Mouse (Mus musculus) hindbrain, embryonic 16.5 days (tissue): ENCODE data around the gene Zdhhc25. TPM values are rescaled to one million over a fixed set of nuclear protein-coding genes. Genes with fewer than 3 reads are reported as not detected.

ENCODE experiments used
- ATAC-seq: fragments of 200-750 bp; cut with Nextera tagmentation; 2 replicates; pipeline ENCODE4 v1.8.0; 2017; ENCODE audit warnings: moderate TSS enrichment, moderate library complexity
- H3K27ac ChIP-seq: fragments of 300-500 bp; sonication (generic); 2 replicates; pipeline ENCODE4 v1.5.1; 2014; ENCODE audit warnings: low read depth, mild to moderate bottlenecking, control low read depth, low read length, moderate library complexity
- H3K27me3 ChIP-seq: fragments of 300-500 bp; sonication (generic); replicated peaks from 2 replicates; pipeline ENCODE4 v1.6.1; 2014; ENCODE audit warnings: low read length; ENCODE audit not compliant: control insufficient read depth, insufficient read depth
- H3K36me3 ChIP-seq: fragments of 300-500 bp; sonication (generic); 2 replicates; pipeline ENCODE4 v1.6.1; 2014; ENCODE audit warnings: mild to moderate bottlenecking, low read length, moderate library complexity, mixed read lengths; ENCODE audit not compliant: control insufficient read depth, insufficient read depth
- H3K4me1 ChIP-seq: fragments of 300-500 bp; sonication (generic); 2 replicates; pipeline ENCODE4 v1.6.1; 2014; ENCODE audit warnings: low read depth, low read length; ENCODE audit not compliant: control insufficient read depth, insufficient read depth
- H3K4me2 ChIP-seq: fragments of 300-500 bp; sonication (generic); 2 replicates; pipeline ENCODE4 v1.6.1; 2014; ENCODE audit warnings: mild to moderate bottlenecking, low read length, control low read depth, moderate library complexity
- H3K4me3 ChIP-seq: fragments of 300-500 bp; sonication (generic); 2 replicates; pipeline ENCODE4 v1.5.1; 2014; ENCODE audit warnings: mild to moderate bottlenecking, low read length, control low read depth, moderate library complexity
- H3K9ac ChIP-seq: fragments of 300-500 bp; sonication (generic); 2 replicates; pipeline ENCODE4 v1.6.1; 2014; ENCODE audit warnings: low read depth, mild to moderate bottlenecking, control low read depth, low read length, moderate library complexity
- H3K9me3 ChIP-seq: fragments of 300-500 bp; sonication (generic); 2 replicates; pipeline ENCODE4 v1.6.1; 2014; ENCODE audit warnings: mild to moderate bottlenecking, low read length, moderate library complexity; ENCODE audit not compliant: control insufficient read depth
- WGBS: fragments of 180-500 bp; shearing (Covaris S2); extraction: QIAGEN DNeasy Blood & Tissue Kit; methylation state at CpG from one replicate; pipeline ENCODE4 v1.1.7; 2014; 5-methylcytosine and 5-hydroxymethylcytosine counted together
- polyA plus RNA-seq: library from polyadenylated mRNA; unstranded; fragments of >200 nt; fragmentation: Nextera tagmentation; extraction: Ambion mirVana; gene quantifications from 2 replicates; pipeline ENCODE4 v1.2.1, GENCODE M21; 2015

Zdhhc25 gene
- polyA plus RNA-seq, 1 experiment from 2014 or later: not detected

GRCm38 (mm10) chr15:88602496-88602895, 2.4 kb downstream of the Zdhhc25 start:
- no peaks in the 10 kb centered on the region for H3K9me3 ChIP-seq
- H3K27me3 ChIP-seq: no peaks in the 10 kb centered on the region
- no peak for ATAC-seq

DNA sequence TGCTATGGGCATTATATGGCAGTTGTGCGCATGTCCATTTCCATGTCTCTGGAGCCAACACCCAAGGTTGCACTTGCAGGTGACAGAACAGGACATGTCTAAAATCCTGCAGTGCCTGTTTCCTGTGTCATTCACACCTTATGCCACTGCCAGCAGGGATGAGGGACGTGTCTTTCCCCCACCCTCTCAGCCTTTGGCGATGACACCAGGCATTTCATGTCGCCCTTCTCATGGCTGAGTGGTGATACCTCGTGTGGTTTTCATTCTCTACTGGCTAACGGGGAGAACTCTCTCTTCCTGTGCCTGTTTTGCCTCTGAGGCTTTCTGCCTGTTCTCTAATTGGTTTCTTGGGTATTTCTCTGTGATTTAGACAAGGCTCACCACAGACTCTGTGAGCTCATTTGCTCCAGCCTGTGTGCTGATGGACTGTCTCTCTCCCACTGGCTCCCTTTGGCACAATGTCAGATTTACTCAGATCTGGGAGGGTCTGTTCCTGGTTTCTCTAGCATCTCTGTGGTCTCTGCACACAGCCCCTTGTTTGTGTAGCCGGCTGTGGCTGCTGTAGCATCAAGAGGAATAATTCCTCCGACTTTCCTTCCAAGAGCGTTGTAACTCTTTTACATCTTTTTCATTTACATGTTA, 3.1 kb downstream of the Zdhhc25 start:
- H3K4me1 ChIP-seq: no peaks in the 10 kb centered on the region
- H3K27me3 ChIP-seq: no peaks in the 10 kb centered on the region
- WGBS: 68% methylated on average over 9 of the region's 9 CpGs
- no peak for ATAC-seq
- H3K36me3 ChIP-seq: no peaks in the 10 kb centered on the region
- H3K4me2 ChIP-seq: no peak overlapping the region
- H3K9ac ChIP-seq: no peak overlapping the region
- no peaks in the 10 kb centered on the region for H3K9me3 ChIP-seq
- no peak overlapping the region for H3K4me3 ChIP-seq
- H3K27ac ChIP-seq: no peak overlapping the region

More at GRCm38 (mm10) chr15:88602496-88602895, 2.4 kb downstream of the Zdhhc25 start:
- 95% methylated on average over 3 of the region's 3 CpGs for WGBS
- Histone ChIP-seq H3K9ac (no peak overlapping the region), H3K4me2 (no peak overlapping the region), H3K27ac (no peak overlapping the region), H3K4me3 (no peak overlapping the region), H3K4me1 (no peaks in the 10 kb centered on the region), H3K36me3 (no peaks in the 10 kb centered on the region)

GRCm38 (mm10) chr15:88603733-88604119, 3.6 kb downstream of the Zdhhc25 start:
- no peaks in the 10 kb centered on the region for H3K9me3 ChIP-seq
- H3K4me1 ChIP-seq: no peaks in the 10 kb centered on the region
- no peak overlapping the region for H3K4me3 ChIP-seq
- WGBS: 88% methylated on average over 1 of the region's 1 CpGs
- H3K27ac ChIP-seq: no peak overlapping the region
- no peaks in the 10 kb centered on the region for H3K27me3 ChIP-seq
- H3K4me2 ChIP-seq: no peak overlapping the region
- ATAC-seq: no peak
- no peaks in the 10 kb centered on the region for H3K36me3 ChIP-seq
- H3K9ac ChIP-seq: no peak overlapping the region

DNA sequence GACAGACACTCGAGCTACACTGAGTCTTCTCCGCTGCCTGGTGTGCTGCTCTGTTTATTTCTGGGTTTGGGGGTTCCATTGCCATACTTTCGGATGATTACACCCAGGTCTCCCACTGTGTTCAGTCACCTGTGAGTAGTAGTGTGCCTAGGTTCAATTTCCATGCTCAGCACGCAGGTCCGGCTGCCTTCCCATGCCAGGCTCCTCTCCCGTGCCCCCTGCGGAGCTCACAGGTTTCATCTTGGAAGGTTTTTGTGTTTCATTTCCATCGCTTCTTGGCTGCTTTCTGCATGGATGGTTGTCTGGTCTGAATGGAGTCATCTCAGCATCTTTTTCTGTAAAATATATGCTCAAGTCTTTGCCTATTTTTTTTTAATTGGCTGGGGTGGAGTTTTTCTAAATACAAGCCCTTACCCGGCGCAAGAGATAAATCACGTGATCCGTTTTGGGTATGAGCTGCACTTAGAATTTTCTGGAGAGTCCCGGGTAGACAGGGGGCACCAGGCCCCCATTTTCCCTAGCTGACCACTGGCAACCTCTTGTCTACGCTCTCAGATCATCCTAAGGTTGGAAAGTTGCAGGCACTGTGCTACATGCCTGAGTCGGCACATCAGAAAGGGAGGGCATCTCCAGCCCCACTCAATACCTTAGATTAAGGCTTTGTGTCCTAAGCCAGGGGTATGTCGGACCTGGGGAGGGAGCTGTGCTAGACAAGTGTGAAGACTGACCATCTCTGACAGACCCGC, 4.7 kb downstream of the Zdhhc25 start:
- 81% methylated on average over 17 of the region's 17 CpGs for WGBS

DNA sequence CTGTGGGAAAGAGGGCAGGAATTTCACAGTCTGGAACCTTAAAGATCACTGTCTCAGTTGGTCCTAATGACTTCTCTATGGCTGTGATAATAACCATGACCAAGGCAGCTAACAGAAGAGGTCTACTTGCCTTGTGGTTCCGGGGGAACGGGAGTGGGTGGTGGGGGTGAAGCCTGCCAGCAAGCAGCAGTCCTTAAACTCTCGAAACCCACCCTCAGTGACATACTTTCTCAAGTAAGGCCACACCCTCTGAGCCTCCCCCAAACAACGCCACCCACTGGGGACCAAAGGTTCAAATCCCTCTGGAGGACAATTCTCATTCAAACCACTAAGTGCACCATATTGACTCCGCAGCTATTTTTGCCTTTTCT, 5.3 kb downstream of the Zdhhc25 start:
- 70% methylated on average over 5 of the region's 5 CpGs for WGBS
- Histone ChIP-seq H3K36me3 (no peaks in the 10 kb centered on the region), H3K9me3 (no peaks in the 10 kb centered on the region), H3K27ac (no peak overlapping the region), H3K9ac (no peak overlapping the region), H3K4me3 (no peak overlapping the region), H3K27me3 (no peaks in the 10 kb centered on the region), H3K4me2 (no peak overlapping the region), H3K4me1 (no peaks in the 10 kb centered on the region)
- no peak for ATAC-seq

More for the DNA sequence above, 4.7 kb downstream of the Zdhhc25 start:
- no peak for ATAC-seq
- no peak overlapping the region for H3K9ac ChIP-seq
- H3K4me2 ChIP-seq: no peak overlapping the region
- no peak overlapping the region for H3K27ac ChIP-seq
- H3K9me3 ChIP-seq: no peaks in the 10 kb centered on the region
- H3K36me3 ChIP-seq: no peaks in the 10 kb centered on the region
- H3K27me3 ChIP-seq: no peaks in the 10 kb centered on the region
- no peaks in the 10 kb centered on the region for H3K4me1 ChIP-seq
- H3K4me3 ChIP-seq: no peak overlapping the region

GRCm38 (mm10) chr15:88617125-88617524, 17.0 kb downstream of the Zdhhc25 start:
- Histone ChIP-seq H3K27ac (no peak overlapping the region), H3K4me2 (no peak overlapping the region; the same call in 1 of the 2 replicates), H3K9ac (no peak overlapping the region), H3K9me3 (no peaks in the 10 kb centered on the region), H3K4me3 (no peak overlapping the region), H3K36me3 (no peaks in the 10 kb centered on the region), H3K4me1 (peaks cover 7% of the 10 kb centered on the region; the same call in 1 of the 2 replicates), H3K27me3 (no peaks in the 10 kb centered on the region)
- no peak for ATAC-seq
- 76% methylated on average over 16 of the region's 16 CpGs for whole genome bisulfite sequencing

DNA sequence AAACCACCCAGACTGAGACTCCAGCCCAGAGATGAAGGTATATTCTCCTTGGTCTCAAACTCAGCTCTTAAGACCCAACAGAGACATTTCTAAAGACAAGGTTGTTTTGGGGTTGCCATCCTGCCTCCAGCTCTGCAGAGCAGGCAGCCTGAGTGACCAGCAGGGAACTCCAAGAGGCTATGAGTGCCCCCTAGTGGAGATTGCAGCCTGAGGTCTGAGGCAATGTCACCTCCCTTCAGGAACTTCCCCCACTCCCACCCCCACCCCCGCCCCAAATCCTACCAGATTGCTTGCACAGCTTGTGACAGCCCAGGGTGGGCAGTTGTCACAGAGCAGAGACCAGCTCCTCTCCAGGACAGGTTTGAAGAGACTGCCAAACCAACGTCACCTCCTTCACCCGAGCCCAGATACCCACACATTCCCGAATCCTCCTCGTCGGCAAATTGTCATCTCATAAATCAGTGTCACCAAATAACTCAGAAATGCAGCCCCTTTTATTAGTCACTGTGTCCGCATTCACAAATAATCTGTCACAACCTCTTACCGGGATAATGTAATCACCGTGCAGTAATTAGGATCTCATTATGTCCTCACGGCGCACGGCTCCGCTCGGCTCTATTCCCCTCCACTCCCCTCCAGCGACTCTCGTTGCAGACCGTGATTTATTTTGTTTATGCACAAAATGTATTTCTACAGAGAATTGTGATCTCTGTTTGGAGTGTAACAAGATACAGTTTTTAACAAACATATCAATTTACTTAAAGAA, 18.1 kb downstream of the Zdhhc25 start:
- H3K4me2 ChIP-seq: peak overlapping the region; percentile 13; the same call in 1 of the 2 replicates

GRCm38 (mm10) chr15:88620017-88620416, 19.9 kb downstream of the Zdhhc25 start:
- no peak overlapping the region for H3K9ac ChIP-seq
- H3K36me3 ChIP-seq: no peaks in the 10 kb centered on the region
- H3K27me3 ChIP-seq: no peaks in the 10 kb centered on the region
- no peaks in the 10 kb centered on the region for H3K4me1 ChIP-seq
- ATAC-seq: no peak
- no peak overlapping the region for H3K4me2 ChIP-seq
- H3K27ac ChIP-seq: no peak overlapping the region
- H3K4me3 ChIP-seq: no peak overlapping the region
- WGBS: 95% methylated on average over 2 of the region's 2 CpGs
- no peaks in the 10 kb centered on the region for H3K9me3 ChIP-seq

More for the DNA sequence above, 18.1 kb downstream of the Zdhhc25 start:
- Histone ChIP-seq H3K4me3 (no peak overlapping the region), H3K27ac (no peak overlapping the region), H3K9ac (no peak overlapping the region), H3K9me3 (no peaks in the 10 kb centered on the region), H3K27me3 (no peaks in the 10 kb centered on the region), H3K4me1 (no peaks in the 10 kb centered on the region), H3K36me3 (no peaks in the 10 kb centered on the region)
- WGBS: 28% methylated on average over 17 of the region's 17 CpGs
- ATAC-seq: peak; percentile 50; the same call in 1 of the 2 replicates

DNA sequence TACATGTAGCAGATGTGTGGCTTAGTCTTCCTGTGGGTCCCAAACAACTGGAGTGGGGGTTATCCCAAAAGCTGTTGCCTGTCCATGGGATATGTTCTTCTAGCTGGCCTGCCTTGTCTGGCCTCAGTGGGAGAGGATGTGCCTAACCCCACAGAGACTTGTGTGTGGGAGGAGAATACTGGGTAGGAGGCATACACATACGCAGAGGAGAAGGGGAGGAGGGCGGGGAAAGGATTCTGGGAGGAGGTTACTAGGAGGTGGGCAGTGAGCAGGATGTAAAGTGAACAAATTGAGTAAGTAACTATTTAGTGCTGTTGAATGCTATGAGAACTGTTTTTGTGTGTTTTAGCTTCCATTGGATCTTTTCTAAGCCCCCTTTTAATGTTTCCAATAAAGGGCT, 23.8 kb downstream of the Zdhhc25 start:
- ATAC-seq: no peak
- no peak overlapping the region for H3K4me3 ChIP-seq
- WGBS: 83% methylated on average over 2 of the region's 2 CpGs
- no peak overlapping the region for H3K9ac ChIP-seq
- H3K9me3 ChIP-seq: no peaks in the 10 kb centered on the region
- H3K4me1 ChIP-seq: no peaks in the 10 kb centered on the region
- no peak overlapping the region for H3K4me2 ChIP-seq
- no peaks in the 10 kb centered on the region for H3K27me3 ChIP-seq
- H3K27ac ChIP-seq: no peak overlapping the region
- H3K36me3 ChIP-seq: no peaks in the 10 kb centered on the region
